Mouse (Mus musculus) layer of hippocampus, adult 2 months (tissue): ENCODE results near the gene Vmn1r183. TPM values are rescaled to one million over a fixed set of nuclear protein-coding genes. Genes with fewer than 3 reads are reported as not detected.
"Not testable (repeated sequence)": the region's sequence is repeated elsewhere in the genome, so short reads cannot be mapped to it uniquely, and the experiment has no call there.

Experiments
- DNase-seq, 2 experiments: peaks; one replicate each; pipeline ENCODE4 v3.0.0; 2022; ENCODE audit warnings: low spot score in 2 of 2
- H3K27ac ChIP-seq: fragments of 200-600 bp; 2 replicates; pipeline ENCODE4 v1.8.1; 2022
- H3K4me3 ChIP-seq: fragments of 200-600 bp; 2 replicates; pipeline ENCODE4 v1.8.1; 2022; ENCODE audit warnings: mild to moderate bottlenecking
- CTCF ChIP-seq: fragments of 200-600 bp; conservative IDR thresholded peaks from 2 replicates; pipeline ENCODE4 v1.8.1; 2022; ENCODE audit warnings: antibody characterized with exemption, mild to moderate bottlenecking, moderate library complexity
- long read RNA-seq, 2 experiments: library from polyadenylated mRNA; stranded (forward); transcript quantifications; one replicate each; pipeline ENCODE4 v2.0.0; 2021; ENCODE audit warnings: borderline mapping rate in 2 of 2
- total RNA-seq, 2 experiments: library from RNA; stranded (reverse); gene quantifications; 2 replicates each; pipeline ENCODE4 v1.2.3; 2021

The Vmn1r183 gene
- not detected for total RNA-seq
- long read RNA-seq, experiment 1, result 0 reads
- long read RNA-seq, experiment 2, result 0 reads

DNA sequence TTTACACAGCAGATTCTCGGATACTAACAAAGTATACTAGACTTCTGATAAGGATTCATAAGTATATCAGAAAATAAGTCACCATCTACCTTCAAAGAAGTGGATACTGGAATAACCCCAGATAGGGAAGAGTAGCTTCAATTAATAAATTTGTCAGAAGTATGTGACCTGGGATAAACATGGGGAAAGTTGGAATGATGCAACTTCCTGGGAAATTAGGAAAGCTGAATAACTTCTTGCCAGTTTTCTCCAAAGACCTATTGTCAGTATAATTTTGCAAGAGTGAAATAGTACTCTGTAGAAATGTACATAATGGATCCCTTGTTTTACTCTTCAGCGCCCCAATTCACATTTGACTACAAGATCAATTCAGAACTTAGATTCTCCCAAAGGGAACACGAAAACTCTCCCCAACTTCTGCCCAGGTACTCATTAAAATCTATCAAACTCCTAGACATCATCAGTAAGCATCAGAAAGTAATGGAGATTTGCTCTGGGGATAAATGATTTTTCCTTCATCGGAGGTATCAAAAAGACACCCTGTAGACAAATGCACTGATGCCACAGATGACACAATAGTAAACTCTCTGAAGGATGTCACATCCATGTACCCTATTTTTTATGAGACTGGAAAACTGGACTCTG lies at the start of gene Vmn1r183:
Gene Vmn1r183, plus strand, starts transcription at position 595 of the 645 bp plus-strand sequence.
- TF ChIP-seq CTCF, result no peak
- no peak for DNase-seq
- H3K4me3 ChIP-seq, result no peak within 1 kb of the TSS
- H3K27ac ChIP-seq, result no peak within 1 kb of the TSS

DNA sequence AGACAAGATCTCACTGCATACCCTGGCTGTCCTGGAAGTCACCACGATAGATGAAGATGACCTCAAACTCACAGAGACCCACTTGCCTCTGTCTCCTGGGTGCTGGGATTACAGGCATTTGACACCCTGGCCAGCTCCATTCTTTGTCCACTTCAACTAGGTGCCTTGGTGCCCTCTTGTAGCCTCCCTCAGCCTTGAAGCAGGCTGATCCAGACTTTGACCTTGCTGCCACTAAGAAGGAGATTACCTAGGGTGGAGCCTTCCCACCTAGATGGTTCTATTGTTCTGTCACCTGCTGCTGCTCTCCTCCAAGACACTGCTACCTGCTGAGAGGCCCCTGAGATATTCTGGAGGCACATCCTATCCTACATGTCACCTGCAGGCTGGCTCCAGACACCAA lies 21.4 kb downstream of the Vmn1r183 start:
- DNase-seq, H3K27ac ChIP-seq, H3K4me3 ChIP-seq: not testable (repeated sequence)

DNA sequence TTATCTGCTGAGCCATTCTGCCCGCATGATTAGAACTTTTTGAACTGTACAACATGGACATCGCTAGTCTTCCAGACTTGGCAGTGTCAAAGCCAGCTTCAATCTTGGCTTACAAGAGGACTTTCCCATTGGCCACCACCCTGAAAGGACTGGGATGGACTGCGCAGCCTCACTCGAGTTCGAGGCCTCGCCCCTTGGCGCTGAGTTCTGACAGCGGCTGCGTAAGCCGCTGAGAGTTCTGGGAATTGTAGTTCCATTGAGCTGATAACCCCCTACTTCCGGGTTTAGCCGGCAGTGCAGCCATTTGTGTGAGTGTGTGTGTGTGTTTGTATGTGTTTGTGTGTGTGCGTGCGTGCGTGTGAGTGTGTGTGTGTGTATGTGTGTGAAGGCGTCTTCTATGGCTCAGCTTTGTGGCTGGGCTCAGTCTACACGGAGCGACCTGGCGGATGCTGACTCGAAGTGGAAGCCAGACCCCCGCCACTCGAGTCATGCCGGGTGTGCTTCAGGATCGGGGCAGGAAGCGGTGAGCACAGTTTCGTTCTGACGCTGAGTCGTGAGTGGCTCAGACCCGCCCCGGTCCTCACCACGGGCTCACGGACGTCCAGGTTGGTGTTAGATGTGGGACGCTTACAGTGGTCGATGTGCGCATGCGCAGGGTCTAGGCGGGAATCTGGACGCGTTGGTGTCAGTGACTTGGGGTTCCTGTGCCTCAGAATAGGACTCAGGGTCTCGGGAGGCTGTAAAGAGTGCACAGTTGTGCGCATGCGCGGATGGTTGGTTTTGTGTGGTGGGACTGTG lies 28.8 kb downstream of the Vmn1r183 start, which contains the start of gene Zfp180:
Gene Zfp180, plus strand, starts transcription at position 291 of the 798 bp plus-strand sequence.
- Histone ChIP-seq H3K4me3 (peak within 1 kb of the TSS; percentile 95), H3K27ac (peak within 1 kb of the TSS; percentile 93)
- DNase-seq, result peak; percentile 95 to 97
- no peak for TF ChIP-seq CTCF

DNA sequence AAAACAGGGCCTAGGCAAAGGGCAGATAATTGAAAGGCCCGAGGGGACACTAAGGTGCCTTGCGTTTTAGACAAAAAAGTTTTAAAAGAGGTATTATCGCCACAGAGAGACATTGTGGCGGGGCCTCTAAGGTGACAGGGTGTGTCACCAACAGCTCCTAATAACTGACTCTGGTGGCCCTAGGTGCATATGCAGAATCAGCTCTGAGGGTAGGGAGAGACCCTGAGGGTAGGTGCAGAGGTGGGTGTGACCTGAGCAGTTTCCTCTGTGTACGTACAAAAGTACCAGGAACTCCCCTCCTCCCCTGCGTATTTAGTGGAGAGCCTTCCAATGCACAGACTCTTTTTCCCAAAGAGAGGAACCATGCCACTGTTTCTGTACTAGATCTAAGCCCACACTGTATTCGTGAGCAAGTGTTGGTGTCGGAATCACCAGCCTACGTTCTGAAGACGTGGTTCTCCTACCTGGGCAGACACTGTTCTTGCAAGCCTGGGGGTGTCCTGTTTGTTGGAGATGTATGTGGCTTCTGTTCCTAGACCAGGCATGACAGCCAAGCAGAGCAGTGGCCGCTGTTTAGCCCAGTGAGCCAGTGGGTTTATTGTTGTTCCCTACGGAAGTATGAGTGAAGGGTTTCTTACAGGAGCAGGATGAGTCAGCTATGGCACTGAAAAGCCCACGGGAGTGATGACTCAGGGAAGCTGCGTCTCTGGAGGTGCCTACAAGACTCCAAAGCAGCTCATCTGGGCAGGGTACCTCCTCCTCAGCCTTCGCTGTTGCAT lies 29.6 kb downstream of the Vmn1r183 start:
- DNase-seq, result peak in 1 of 2 experiments; percentile 26
- peak overlapping the region; percentile 93; the same call in 1 of the 2 replicates for H3K27ac ChIP-seq
- no peak for TF ChIP-seq CTCF
- peak overlapping the region; percentile 95 for H3K4me3 ChIP-seq

DNA sequence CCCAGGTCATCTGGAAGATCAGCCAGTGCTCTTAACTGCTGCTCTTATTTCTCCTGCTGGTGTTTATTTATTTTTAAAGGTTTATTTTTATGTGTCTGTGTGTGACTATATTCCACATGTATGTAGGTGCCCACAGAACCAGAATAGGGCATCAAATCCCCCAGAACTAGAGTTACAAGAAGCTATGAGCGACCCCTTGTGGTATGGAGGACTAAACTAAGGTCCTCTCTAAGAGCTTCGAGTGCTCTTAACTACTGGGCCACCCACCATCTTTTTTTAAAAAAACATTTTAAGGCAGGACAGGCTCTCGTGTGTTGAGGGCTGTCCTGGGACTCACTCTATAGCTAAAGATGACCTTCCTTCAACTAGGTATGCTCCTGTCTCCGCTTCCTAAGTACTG lies 33.8 kb downstream of the Vmn1r183 start:
- TF ChIP-seq CTCF, result no peak
- H3K27ac ChIP-seq, result no peak overlapping the region
- no peak for DNase-seq
- H3K4me3 ChIP-seq, result no peak overlapping the region

DNA sequence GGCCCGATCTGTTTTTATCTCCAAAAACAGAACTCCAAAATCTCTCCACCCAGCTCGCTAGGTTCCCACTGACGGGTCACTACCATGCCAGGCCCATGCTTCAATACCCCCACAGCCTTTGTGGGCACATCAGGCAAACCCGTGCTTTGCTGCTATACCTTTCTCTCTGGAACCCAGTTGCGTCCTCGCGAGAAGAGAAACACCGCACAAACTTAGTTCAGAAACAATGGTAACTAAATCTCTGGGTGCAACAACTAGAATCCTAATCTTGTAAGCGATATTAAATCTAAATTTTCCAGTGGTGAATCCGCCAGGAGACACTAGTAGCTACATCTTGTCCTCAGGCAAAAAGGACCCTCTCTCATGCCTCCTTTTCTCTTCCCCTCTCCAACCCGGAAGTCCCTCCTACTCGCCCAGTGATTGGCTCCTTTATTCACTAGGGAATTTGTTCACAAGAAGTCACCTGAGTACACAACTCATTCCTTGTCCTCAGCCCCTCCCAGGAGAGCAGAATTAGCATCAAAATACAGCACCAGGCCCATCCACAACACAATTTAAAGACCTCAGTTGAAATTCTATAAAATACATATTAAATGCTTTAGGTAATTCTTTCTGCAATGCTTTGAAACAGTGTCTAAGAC lies 34.6 kb downstream of the Vmn1r183 start:
- Histone ChIP-seq H3K4me3 (no peak overlapping the region), H3K27ac (no peak overlapping the region)
- DNase-seq, result no peak
- TF ChIP-seq CTCF, result no peak

DNA sequence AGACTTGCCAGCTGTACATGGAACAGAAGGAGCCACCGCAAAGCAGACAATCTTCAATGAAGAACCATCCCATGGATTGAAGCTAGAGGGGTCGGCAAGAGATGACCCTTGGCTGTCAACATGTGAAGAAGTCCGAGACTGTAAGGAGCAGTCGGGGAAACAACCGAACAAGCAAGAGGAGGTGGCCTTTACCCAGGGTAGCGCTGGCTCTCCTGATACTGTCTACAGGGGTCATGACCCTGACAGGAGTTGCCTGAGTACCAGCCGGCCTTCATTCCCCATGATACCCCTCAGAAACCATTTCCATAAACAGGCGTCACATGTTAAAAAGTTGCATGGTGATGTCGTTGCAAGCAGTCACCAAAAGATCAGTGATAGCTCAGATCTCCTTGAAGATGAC lies 51.3 kb downstream of the Vmn1r183 start:
- TF ChIP-seq CTCF, result no peak
- Histone ChIP-seq H3K4me3 (no peak overlapping the region), H3K27ac (no peak overlapping the region)
- no peak for DNase-seq

DNA sequence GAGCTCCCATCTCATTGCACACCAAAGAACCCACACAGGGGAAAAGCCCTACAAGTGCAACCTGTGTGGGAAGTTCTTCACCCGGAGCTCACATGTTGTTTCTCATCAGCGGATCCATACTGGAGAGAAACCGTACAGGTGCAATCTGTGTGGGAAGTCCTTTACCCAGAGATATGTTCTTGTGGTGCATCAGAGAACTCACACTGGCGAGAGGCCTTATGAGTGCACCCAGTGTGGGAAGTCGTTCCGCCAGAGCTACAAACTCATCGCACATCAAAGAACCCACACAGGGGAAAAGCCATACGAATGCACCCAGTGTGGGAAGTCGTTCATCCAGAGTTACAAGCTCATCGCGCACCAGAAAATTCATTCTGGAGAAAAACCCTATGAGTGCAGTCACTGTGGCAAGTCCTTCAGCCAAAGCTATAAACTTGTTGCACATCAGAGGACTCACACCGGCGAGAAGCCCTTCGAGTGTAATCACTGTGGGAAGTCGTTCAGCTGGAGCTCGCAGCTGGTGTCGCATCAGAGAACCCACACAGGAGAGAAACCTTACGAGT lies 52.2 kb downstream of the Vmn1r183 start:
- no peak overlapping the region for H3K27ac ChIP-seq
- no peak overlapping the region for H3K4me3 ChIP-seq
- no peak for TF ChIP-seq CTCF
- DNase-seq, result no peak

DNA sequence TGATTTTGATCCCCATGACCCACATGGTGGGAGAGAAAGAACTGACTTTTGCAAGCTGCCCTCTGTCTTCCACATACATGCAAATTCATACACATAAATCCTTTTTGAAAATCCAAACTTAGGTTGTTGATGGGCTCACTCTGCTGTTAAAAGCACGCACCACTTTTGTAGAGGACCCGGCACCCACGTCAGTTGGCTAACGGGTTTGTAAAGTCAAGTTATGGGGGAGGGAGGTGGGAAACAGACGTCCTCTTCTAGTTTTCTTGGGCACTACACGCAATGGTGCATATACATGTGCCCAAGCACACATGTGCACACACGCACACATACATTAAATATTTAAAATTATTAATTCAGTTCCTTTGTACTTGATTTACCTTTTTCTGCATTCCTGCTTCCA lies 57.8 kb downstream of the Vmn1r183 start:
- DNase-seq, result no peak
- TF ChIP-seq CTCF, result no peak
- no peak overlapping the region for H3K27ac ChIP-seq
- H3K4me3 ChIP-seq, result no peak overlapping the region

DNA sequence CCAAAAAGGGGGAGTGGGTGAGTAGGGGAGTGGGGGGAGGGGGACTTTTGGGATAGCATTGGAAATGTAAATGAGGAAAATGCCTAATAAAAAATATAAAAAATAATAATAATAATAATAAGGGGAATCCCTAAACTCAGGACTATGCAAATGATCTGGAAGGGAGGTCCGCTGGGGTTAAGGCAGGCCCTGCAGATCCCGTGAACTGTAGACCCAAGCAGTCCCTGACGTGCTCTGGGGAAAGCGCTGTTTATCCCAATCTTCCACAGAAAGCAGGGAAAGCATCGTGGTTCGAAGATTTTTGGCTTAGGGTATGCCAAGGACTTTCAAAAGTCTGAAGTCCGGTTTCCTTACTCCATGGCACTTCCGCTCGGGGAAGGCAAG lies 58.7 kb downstream of the Vmn1r183 start:
- no peak for DNase-seq
- H3K27ac ChIP-seq, result peak overlapping the region; percentile 89
- H3K4me3 ChIP-seq, result peak overlapping the region; percentile 84
- TF ChIP-seq CTCF, result no peak

DNA sequence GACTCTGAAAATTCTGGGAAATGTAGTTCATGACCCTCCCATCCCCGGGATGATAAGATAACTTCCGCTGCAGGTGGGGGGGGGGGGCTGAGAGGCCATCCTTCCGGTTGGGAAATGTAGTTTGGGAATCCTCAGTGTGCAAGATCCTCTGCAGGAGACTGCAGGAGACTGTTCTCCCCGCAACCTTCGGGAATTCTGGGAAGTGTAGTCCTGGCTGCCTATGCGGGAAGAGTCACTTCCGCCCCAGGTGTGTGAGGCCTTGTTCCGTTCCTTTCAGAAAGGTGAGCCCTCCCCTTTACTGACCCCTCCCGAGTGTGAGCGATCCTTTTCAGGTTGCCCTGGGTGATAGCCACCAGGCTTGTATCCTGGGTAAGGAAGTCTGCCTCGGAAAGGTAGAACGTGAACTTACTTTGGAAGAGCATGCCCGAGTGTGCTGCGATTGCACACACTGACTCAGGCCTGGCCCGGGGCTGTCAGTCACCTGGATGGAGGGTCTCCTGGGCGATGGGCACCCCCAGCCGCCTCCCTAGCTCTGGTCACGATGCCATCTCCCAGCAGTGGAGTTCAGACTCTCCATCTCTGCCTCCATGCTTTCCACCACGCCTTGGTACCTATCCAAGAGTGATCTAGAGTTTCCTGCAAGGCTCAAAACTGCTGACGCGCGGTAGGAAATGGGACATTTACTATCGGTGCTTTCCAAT lies 59.3 kb downstream of the Vmn1r183 start, which contains the start of gene Zfp112:
Gene Zfp112, plus strand, starts transcription at position 159 of the 701 bp plus-strand sequence.
- H3K27ac ChIP-seq, result peak within 1 kb of the TSS; percentile 89
- H3K4me3 ChIP-seq, result peak within 1 kb of the TSS; percentile 84
- DNase-seq, result peak; percentile 80 to 90
- TF ChIP-seq CTCF, result no peak

DNA sequence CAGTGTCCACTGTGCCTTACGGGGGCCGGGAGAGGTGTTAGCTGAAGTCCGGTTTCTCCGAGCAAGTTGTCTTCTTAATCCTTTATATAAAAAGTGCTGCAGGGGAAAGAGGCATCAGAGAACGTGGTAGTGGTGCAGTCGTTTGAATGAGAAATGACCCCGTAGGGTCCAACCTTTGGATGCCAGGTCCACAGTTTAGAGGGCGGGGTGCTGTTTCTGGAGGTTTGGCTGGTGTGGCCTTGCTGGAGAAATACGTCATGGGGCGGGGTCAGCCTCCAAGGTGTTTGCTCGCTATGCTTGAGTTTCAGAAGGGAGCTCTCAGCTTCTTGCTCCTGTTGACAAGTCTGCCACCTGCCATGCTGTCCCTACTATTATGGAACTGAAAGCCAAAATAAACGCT lies 59.9 kb downstream of the Vmn1r183 start:
- TF ChIP-seq CTCF, result no peak
- peak in 1 of 2 experiments; percentile 20 for DNase-seq
- H3K27ac ChIP-seq, result peak overlapping the region; percentile 89
- H3K4me3 ChIP-seq, result peak overlapping the region; percentile 84

Other genes starting within 250 kb of the Vmn1r183 start
- gene Vmn1r175, start 242.6 kb upstream of the Vmn1r183 start, total RNA-seq, result not detected
- gene Vmn1r176, start 215.9 kb upstream of the Vmn1r183 start, total RNA-seq, result not detected
- not detected for gene Vmn1r177, start 186.8 kb upstream of the Vmn1r183 start, total RNA-seq
- not detected for gene Vmn1r178, start 161.2 kb upstream of the Vmn1r183 start, total RNA-seq
- not detected for gene Vmn1r179, start 126.3 kb upstream of the Vmn1r183 start, total RNA-seq
- not detected for gene Vmn1r180, start 102.6 kb upstream of the Vmn1r183 start, total RNA-seq
- not detected for gene Vmn1r181, start 78.6 kb upstream of the Vmn1r183 start, total RNA-seq
- not detected for gene V1rd19, start 51.6 kb upstream of the Vmn1r183 start, total RNA-seq
- gene Zfp180, start 28.7 kb downstream of the Vmn1r183 start, total RNA-seq, result 10 to 100 TPM; 44.0 to 45.5 TPM
- gene Zfp112, start 59.1 kb downstream of the Vmn1r183 start, total RNA-seq, result 10 to 100 TPM; 10.4 to 13.9 TPM
- gene Zfp235, start 80.9 kb downstream of the Vmn1r183 start, total RNA-seq, result 10 to 100 TPM; 21.1 to 21.8 TPM
- 1 to 10 TPM; 3.4 to 4.3 TPM for gene Zfp114, start 121.8 kb downstream of the Vmn1r183 start, total RNA-seq
- gene Zfp111, start 158.2 kb downstream of the Vmn1r183 start, total RNA-seq, result 10 to 100 TPM; 11.0 TPM
- 1 to 10 TPM; 8.6 TPM for gene Zfp109, start 184.3 kb downstream of the Vmn1r183 start, total RNA-seq
- 1 to 10 TPM; 8.0 to 8.6 TPM for gene Zfp108, start 201.5 kb downstream of the Vmn1r183 start, total RNA-seq
- 10 to 100 TPM; 14.8 to 15.2 TPM for gene Zfp93, start 217.2 kb downstream of the Vmn1r183 start, total RNA-seq
- 10 to 100 TPM; 21.6 to 24.2 TPM for gene Zfp61, start 248.0 kb downstream of the Vmn1r183 start, total RNA-seq